Mouse (Mus musculus) urinary bladder, adult 18-20 months (tissue): ENCODE data around the gene Sec14l1.
A peak's percentile ranks its signal among the peaks of the same experiment; 100 is the strongest.

Experiments
- DNase-seq, 2 experiments: peaks; one replicate each; pipeline ENCODE4 v3.0.0; 2022; ENCODE audit warnings: low spot score in 2 of 2, mixed read lengths in 2 of 2

The Sec14l1 gene

GRCm38 (mm10) chr11:117088271-117088991 lies 26.5 kb upstream of the Sec14l1 start:
- peak in 1 of 2 experiments; percentile 53 for DNase-seq

GRCm38 (mm10) chr11:117089673-117090419 lies 25.1 kb upstream of the Sec14l1 start:
- no peak for DNase-seq

DNA sequence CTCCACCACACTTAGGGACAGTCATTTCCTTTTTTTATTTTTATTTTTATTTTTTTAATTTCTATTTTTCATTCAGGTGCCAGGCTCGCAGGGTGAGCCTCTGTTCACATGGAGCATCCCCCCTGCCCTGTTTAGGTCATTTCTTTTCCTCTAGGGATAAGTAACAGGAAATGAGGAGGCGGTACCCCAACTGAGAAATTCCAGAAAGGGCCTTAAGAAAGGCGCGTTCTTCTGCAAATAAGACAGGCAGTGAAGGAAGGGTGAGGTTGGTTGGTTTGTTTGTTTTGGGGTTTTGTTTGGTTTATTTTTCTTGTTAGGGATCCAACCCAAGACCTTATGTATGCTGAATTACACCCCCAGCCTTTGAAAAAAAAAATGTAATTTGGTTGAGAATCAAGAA lies 23.6 kb upstream of the Sec14l1 start:
- DNase-seq, result no peak

DNA sequence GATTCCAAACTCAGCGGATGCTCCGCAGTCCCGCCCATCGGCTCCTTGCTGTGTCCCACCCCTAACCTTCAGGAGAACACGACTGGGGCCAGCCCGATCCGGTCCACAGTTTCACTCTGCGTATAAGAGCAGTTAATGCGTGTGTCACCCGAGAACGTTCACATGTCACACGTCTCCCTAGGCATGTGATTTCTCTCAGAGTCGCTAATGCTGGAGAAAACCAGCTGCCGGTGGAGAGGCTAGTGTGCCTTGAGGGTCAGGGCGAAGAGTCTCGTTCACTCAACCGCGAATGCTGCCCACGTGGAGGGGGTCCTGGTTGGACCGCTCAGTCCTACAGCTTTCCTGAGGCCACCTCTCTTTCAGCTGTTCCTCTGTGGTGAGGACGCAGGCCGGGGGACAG lies 23.1 kb upstream of the Sec14l1 start:
- no peak for DNase-seq

GRCm38 (mm10) chr11:117092711-117093110 lies 22.3 kb upstream of the Sec14l1 start:
- DNase-seq, result no peak

DNA sequence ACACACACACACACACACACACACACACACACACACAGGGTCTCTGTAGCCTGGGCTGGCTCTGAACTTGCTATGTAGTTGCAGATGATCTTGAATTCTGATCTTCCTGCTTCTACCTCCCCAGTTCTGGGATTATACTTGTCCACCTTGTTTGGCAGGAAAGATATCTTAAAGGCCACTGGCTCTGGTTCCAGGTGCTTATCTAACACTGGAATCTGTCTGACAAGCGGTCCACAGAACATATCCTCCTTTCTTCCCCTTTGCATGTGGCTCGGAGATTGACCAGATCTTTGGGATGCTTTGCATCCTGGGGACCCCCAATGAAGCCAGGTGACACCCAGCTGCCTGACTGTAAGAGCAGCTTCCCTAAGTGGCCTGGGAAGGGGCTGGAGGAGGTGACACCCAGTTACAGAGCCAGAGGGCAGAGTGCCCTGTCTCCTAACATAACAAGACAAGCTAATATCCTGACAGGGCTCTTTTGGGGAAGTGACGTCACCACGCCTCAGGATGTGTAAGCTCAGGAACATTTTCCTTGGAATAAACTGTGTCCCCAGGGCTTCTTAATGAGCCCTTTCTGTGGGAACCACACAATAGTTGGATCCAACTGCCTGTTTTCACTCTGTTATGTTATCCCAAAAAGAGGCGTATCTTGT lies 20.9 kb upstream of the Sec14l1 start:
- DNase-seq, result no peak

GRCm38 (mm10) chr11:117094646-117095045 lies 20.3 kb upstream of the Sec14l1 start:
- no peak for DNase-seq

- no peak for DNase-seq
Observed at GRCm38 (mm10) chr11:117097021-117097420, 17.9 kb upstream of the Sec14l1 start.

DNA sequence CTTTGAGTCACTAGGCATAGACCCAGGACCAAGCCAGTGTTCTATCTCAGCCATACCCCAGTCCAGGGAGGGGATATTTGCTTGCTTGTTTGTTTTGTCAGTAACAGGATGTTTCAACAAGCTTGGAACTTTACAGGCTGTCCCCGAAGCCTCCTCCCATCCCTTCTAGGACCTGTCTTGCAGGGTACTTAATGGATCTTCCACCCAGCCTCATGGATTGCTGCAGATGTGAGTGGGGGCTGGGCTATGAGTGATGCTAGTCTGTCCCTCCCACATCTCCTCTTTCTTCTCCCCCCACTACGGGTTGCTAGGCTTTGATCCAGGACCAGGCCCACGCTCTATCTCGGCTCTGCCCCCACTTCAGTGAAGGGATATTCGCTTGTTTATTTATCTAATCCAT lies 16.8 kb upstream of the Sec14l1 start:
- no peak for DNase-seq

DNA sequence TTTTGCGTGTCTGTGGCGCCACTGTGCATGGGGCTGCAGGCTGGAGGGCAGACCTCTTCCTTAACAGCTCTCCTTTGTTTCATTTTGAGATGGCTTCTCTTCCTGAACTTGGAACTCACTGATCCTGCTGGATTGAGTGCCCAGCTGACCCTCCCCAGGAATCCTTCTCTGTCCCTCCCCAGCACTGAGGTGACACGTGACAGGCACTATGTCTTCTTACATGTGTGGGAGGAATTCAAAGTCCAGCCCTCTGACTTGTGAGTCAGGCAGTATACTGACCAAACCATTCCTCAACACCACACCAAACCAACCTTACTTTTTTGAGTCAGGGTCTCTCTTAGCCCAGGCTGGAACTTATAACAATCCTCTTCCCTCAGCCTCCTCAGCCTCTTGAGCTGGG lies 16.2 kb upstream of the Sec14l1 start:
- DNase-seq, result no peak

DNA sequence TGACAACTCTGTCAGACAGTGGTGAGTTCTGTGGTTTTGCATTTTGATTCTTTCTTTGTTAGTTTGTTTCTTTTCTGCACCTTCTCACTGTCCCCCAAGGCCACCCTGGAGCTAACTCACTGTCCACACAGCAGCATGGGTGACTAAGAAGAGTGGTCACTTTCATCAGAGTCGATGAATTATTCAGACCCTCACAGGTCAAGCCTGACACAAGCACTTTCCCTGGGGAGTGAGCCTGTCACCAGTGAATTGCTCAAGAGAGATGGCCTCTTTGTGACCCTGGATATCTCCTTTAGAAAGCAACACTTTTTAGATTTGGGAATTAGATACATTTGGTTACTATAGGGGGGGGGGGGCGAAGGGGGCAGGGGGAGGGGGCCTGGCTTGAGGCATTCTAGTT lies 15.6 kb upstream of the Sec14l1 start:
- DNase-seq, result no peak

- DNase-seq, result no peak
Observed at GRCm38 (mm10) chr11:117101351-117101921, 13.5 kb upstream of the Sec14l1 start.

GRCm38 (mm10) chr11:117101925-117102717 lies 12.8 kb upstream of the Sec14l1 start:
- no peak for DNase-seq

DNA sequence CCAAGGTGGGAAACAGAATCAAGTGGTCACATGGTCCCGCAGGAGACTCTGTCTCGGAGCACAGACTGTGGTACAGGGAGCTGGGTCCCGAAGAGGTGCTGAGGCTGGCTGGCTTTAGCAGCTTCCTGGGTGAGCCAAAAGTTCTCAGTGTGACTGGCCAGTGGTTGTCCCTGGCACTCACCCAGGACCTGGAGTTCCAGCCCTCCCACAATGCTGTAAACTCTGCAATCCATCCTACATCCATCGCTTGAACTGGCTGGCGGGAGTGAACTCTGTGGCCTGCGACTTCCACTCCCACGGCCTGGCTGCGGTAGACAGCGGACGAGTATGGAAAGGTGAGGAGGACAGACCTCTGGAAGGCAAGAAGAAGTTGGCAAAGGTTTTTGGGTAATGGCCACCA lies 11.4 kb upstream of the Sec14l1 start:
- no peak for DNase-seq

GRCm38 (mm10) chr11:117104044-117104757 lies 10.8 kb upstream of the Sec14l1 start:
- no peak for DNase-seq

DNA sequence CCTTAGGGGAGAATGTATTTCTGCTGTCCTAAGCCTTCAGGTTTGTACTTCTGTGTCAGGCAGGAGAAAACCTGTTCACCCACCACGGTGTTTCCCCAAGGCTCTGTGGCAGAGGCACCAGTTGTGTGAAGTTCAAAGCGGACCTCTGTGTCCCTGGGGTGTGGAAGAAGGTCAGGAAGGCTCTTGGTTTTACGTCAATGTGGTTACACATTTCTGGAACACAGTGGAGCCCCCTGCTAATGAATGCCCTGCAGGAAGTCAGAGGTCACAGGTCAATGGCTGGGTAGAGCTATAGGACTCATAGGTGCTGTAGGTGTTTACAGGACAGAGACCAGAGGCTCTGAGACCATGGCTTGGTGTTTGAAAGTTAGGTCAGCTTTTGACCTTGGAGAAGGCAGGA lies 9.7 kb upstream of the Sec14l1 start:
- DNase-seq, result no peak

DNA sequence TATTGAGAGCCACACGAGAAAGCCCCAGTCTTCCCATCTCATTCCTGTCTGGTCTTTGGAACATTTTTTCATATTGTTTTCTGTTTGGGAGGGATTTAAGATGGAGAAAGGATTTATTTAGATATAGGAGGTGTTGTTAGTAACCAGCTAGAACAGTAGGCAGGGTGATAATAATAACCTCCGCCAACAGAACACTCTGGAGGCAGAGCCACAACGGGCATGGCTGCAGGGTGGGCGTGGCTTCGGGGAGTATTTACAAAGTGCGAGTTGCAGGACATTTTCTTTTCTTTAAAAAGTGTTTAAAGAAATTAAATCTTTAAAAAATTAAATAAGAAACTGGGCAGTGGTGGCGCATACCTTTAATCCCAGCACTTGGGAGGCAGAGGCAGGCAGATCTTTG lies 9.1 kb upstream of the Sec14l1 start:
- no peak for DNase-seq

GRCm38 (mm10) chr11:117106633-117107334 lies 8.2 kb upstream of the Sec14l1 start:
- DNase-seq, result no peak

DNA sequence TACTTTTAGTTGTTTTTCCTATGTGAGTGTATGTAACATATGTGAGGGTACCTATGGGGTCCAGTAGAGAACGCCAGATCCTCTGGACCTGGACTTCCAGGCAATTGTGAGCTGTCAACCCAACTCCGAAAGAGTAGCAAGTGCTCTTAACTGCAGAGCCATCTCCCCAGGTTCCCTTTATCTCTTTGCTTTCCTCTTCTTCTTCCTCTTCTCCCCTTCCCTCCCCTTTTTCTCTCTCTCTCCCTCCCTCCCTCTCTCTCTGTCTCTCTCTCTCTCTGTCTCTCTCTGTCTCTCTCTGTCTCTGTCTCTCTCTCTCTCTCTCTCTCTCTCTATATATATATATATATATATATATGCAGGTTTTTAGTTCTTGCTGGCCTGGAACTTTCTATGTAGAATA lies 7.1 kb upstream of the Sec14l1 start:
- no peak for DNase-seq

DNA sequence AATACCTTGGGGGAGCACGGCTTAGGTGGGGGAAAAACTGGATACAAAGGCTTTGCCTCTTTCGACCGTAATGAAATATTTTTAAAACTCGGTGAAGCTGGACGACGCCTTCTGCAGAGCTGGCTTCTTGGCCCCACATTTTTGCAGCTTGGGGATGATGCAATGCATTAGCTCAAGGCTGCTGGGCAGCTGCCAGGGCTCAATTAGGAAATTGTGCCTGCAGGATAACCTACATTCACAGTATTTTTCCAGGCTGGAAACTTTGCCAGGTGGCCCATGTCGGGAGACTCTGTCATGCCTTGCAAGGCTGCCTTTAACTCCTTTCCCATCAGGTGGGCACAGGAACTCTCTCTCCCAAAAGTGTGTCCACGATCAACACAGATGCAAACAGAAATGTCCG lies 6.4 kb upstream of the Sec14l1 start:
- peak in 1 of 2 experiments; percentile 71 for DNase-seq
